Mouse (Mus musculus) adrenal gland, adult (tissue): ENCODE data around the gene Prpf6.

Source experiments
- DNase-seq, 2 experiments: peaks; one replicate each; pipeline ENCODE4 v3.0.0; 2022 to 2023; ENCODE audit warnings: low spot score in 1 of 2; ENCODE audit not compliant: inconsistent age in 2 of 2

Gene Prpf6

GRCm38 (mm10) chr2:181591528-181592085 lies at the start of gene Prpf6:
Prpf6 (plus strand) TSS chr2:181591868.
- DNase-seq = peak in 1 of 2 experiments; percentile 63

- DNase-seq = no peak
Observed at GRCm38 (mm10) chr2:181546142-181546541, 45.5 kb upstream of the Prpf6 start.

- DNase-seq = no peak
Observed at GRCm38 (mm10) chr2:181548227-181548626, 43.4 kb upstream of the Prpf6 start.

- no peak for DNase-seq
Observed at GRCm38 (mm10) chr2:181548682-181549081, 43.0 kb upstream of the Prpf6 start.

GRCm38 (mm10) chr2:181550233-181550632 lies 41.4 kb upstream of the Prpf6 start:
- DNase-seq = no peak

GRCm38 (mm10) chr2:181553772-181554171 lies 37.9 kb upstream of the Prpf6 start:
- no peak for DNase-seq

GRCm38 (mm10) chr2:181567338-181567737 lies 24.3 kb upstream of the Prpf6 start:
- DNase-seq = no peak

- DNase-seq = peak in 1 of 2 experiments; percentile 84
Observed at GRCm38 (mm10) chr2:181568272-181569008, 23.2 kb upstream of the Prpf6 start.

GRCm38 (mm10) chr2:181569856-181570255 lies 21.8 kb upstream of the Prpf6 start:
- DNase-seq = no peak

GRCm38 (mm10) chr2:181570375-181570774 lies 21.3 kb upstream of the Prpf6 start:
- no peak for DNase-seq

- no peak for DNase-seq
Observed at GRCm38 (mm10) chr2:181570921-181571595, 20.6 kb upstream of the Prpf6 start.

- no peak for DNase-seq
Observed at GRCm38 (mm10) chr2:181571941-181572670, 19.6 kb upstream of the Prpf6 start.

- DNase-seq = peak in 1 of 2 experiments; percentile 3
Observed at GRCm38 (mm10) chr2:181572921-181573920, 18.4 kb upstream of the Prpf6 start.

GRCm38 (mm10) chr2:181573961-181574360 lies 17.7 kb upstream of the Prpf6 start:
- DNase-seq = no peak

GRCm38 (mm10) chr2:181574921-181575545 lies 16.6 kb upstream of the Prpf6 start:
- no peak for DNase-seq

GRCm38 (mm10) chr2:181576613-181577012 lies 15.1 kb upstream of the Prpf6 start:
- no peak for DNase-seq

GRCm38 (mm10) chr2:181577126-181577525 lies 14.5 kb upstream of the Prpf6 start:
- no peak for DNase-seq

- DNase-seq = peak in 1 of 2 experiments; percentile 12
Observed at GRCm38 (mm10) chr2:181577981-181578581, 13.6 kb upstream of the Prpf6 start.
